Mouse (Mus musculus) WW6 (cell line): Measurements from ENCODE around the gene Itgav.

Experiments used
- DNase-seq: peaks from one replicate; pipeline ENCODE4 v3.0.0-alpha.2; 2013; ENCODE audit warnings: low read depth, low spot score

Gene Itgav

GRCm38 (mm10) chr2:83723921-83724826, at the start of gene Itgav:
Gene Itgav, plus strand, starts transcription at chr2:83724397.
- DNase-seq = no peak

GRCm38 (mm10) chr2:83674421-83674820, 49.8 kb upstream of the Itgav start:
- no peak for DNase-seq

- DNase-seq = no peak
Observed at GRCm38 (mm10) chr2:83674896-83675295, 49.3 kb upstream of the Itgav start.

- DNase-seq = no peak
Observed at GRCm38 (mm10) chr2:83675681-83676080, 48.5 kb upstream of the Itgav start.

GRCm38 (mm10) chr2:83676226-83676870, 47.8 kb upstream of the Itgav start:
- DNase-seq = no peak

GRCm38 (mm10) chr2:83681332-83681731, 42.9 kb upstream of the Itgav start:
- DNase-seq = no peak

- no peak for DNase-seq
Observed at GRCm38 (mm10) chr2:83681785-83682184, 42.4 kb upstream of the Itgav start.

- DNase-seq = no peak
Observed at GRCm38 (mm10) chr2:83682282-83682681, 41.9 kb upstream of the Itgav start.

- DNase-seq = no peak
Observed at GRCm38 (mm10) chr2:83683731-83684519, 40.3 kb upstream of the Itgav start.

GRCm38 (mm10) chr2:83684691-83685090, 39.5 kb upstream of the Itgav start:
- no peak for DNase-seq

- no peak for DNase-seq
Observed at GRCm38 (mm10) chr2:83690372-83690771, 33.8 kb upstream of the Itgav start.

- peak; percentile 64 for DNase-seq
Observed at GRCm38 (mm10) chr2:83692651-83693545, 31.3 kb upstream of the Itgav start.

- no peak for DNase-seq
Observed at GRCm38 (mm10) chr2:83694061-83694460, 30.1 kb upstream of the Itgav start.

GRCm38 (mm10) chr2:83695345-83696247, 28.6 kb upstream of the Itgav start:
- no peak for DNase-seq

- no peak for DNase-seq
Observed at GRCm38 (mm10) chr2:83698484-83698883, 25.7 kb upstream of the Itgav start.

- DNase-seq = no peak
Observed at GRCm38 (mm10) chr2:83699324-83699723, 24.9 kb upstream of the Itgav start.

- no peak for DNase-seq
Observed at GRCm38 (mm10) chr2:83700667-83701066, 23.5 kb upstream of the Itgav start.

- no peak for DNase-seq
Observed at GRCm38 (mm10) chr2:83702411-83702810, 21.8 kb upstream of the Itgav start.

- DNase-seq = no peak
Observed at GRCm38 (mm10) chr2:83705580-83706158, 18.5 kb upstream of the Itgav start.
